Mouse (Mus musculus) hindbrain, embryonic 11.5 days (tissue): ENCODE results near the gene H60b. TPM values are rescaled to one million over a fixed set of nuclear protein-coding genes. Genes with fewer than 3 reads are reported as not detected.

Source experiments
- ATAC-seq: fragments of 200-750 bp; cut with Nextera tagmentation; 2 replicates; pipeline ENCODE4 v1.8.0; 2017; ENCODE audit warnings: mild to moderate bottlenecking, moderate TSS enrichment, moderate library complexity; ENCODE audit not compliant: low FRiP score
- DNase-seq: peaks from one replicate; pipeline ENCODE4 v3.0.0-alpha.2; 2015; ENCODE audit warnings: low spot score
- H3K27ac ChIP-seq: fragments of 300-500 bp; sonication (generic); 2 replicates; pipeline ENCODE4 v1.5.1; 2014; ENCODE audit warnings: mild to moderate bottlenecking, low read depth, low read length
- H3K27me3 ChIP-seq: fragments of 300-500 bp; sonication (generic); 2 replicates; pipeline ENCODE4 v1.6.1; 2014; ENCODE audit warnings: mild to moderate bottlenecking, low read length, moderate library complexity, mixed read lengths; ENCODE audit not compliant: control insufficient read depth, insufficient read depth
- H3K36me3 ChIP-seq: fragments of 300-500 bp; sonication (generic); 2 replicates; pipeline ENCODE4 v1.6.1; 2014; ENCODE audit warnings: mild to moderate bottlenecking, low read length, moderate library complexity, mixed read lengths; ENCODE audit not compliant: control insufficient read depth, insufficient read depth
- H3K4me1 ChIP-seq: fragments of 300-500 bp; sonication (generic); replicated peaks from 2 replicates; pipeline ENCODE4 v1.6.1; 2014; ENCODE audit warnings: low read length, mixed read lengths; ENCODE audit not compliant: control insufficient read depth, insufficient read depth
- H3K4me2 ChIP-seq: fragments of 300-500 bp; sonication (generic); replicated peaks from 2 replicates; pipeline ENCODE4 v1.6.1; 2014; ENCODE audit warnings: mild to moderate bottlenecking, low read depth, low read length
- H3K4me3 ChIP-seq: fragments of 300-500 bp; sonication (generic); 2 replicates; pipeline ENCODE4 v1.5.1; 2014; ENCODE audit warnings: low read depth, low read length
- H3K9ac ChIP-seq: fragments of 300-500 bp; sonication (generic); 2 replicates; pipeline ENCODE4 v1.6.1; 2014; ENCODE audit warnings: low read depth, low read length
- H3K9me3 ChIP-seq: fragments of 300-500 bp; sonication (generic); 2 replicates; pipeline ENCODE4 v1.6.1; 2016; ENCODE audit warnings: low read length; ENCODE audit not compliant: control insufficient read depth
- WGBS: fragments of 180-500 bp; shearing (Covaris S2); extraction: QIAGEN DNeasy Blood & Tissue Kit; methylation state at CpG from one replicate; pipeline ENCODE4 v1.1.7; 2014; 5-methylcytosine and 5-hydroxymethylcytosine counted together
- polyA plus RNA-seq: library from polyadenylated mRNA; unstranded; fragments of >200 nt; fragmentation: Nextera tagmentation; extraction: Ambion mirVana; gene quantifications from 2 replicates; pipeline ENCODE4 v1.2.1, GENCODE M21; 2014

H60b gene
- polyA plus RNA-seq, 1 experiment from 2014 or later = 2.9 TPM

- Histone ChIP-seq H3K27me3 (no peaks in the 10 kb centered on the region), H3K4me2 (no peak overlapping the region), H3K27ac (no peak overlapping the region), H3K4me3 (no peak overlapping the region), H3K36me3 (no peaks in the 10 kb centered on the region), H3K9me3 (no peaks in the 10 kb centered on the region), H3K4me1 (no peaks in the 10 kb centered on the region), H3K9ac (no peak overlapping the region)
- no peak for DNase-seq
- no peak for ATAC-seq
- 68% methylated on average over 8 of the region's 8 CpGs for WGBS
These were observed 139.5 kb downstream of the H60b start for GRCm38 (mm10) chr10:22297766-22298461.

DNA sequence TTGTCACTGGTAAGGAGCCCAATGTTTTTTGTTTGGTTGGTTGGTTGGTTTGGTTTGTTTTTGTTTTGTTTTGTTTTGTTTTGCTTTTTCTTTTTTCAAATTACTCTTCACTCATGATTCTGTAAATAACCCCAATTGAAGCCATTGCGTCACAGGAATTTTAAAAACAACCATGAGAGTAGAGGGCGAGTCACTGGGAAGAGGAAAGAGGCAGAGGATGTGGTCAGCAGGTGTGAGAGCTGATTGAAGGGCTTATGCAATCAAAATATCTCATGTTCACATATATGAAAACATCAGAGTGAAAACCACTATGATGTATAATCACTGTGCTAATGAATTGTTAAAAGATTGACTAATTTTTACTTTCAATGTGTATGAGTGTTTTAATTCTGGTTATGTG is 140.9 kb downstream of the H60b start:
- Histone ChIP-seq H3K4me2 (no peak overlapping the region), H3K9ac (no peak overlapping the region), H3K9me3 (no peaks in the 10 kb centered on the region), H3K4me1 (no peaks in the 10 kb centered on the region), H3K27ac (no peak overlapping the region), H3K27me3 (no peaks in the 10 kb centered on the region), H3K4me3 (no peak overlapping the region), H3K36me3 (no peaks in the 10 kb centered on the region)
- 81% methylated on average over 2 of the region's 2 CpGs for WGBS
- ATAC-seq = no peak
- DNase-seq = no peak

DNA sequence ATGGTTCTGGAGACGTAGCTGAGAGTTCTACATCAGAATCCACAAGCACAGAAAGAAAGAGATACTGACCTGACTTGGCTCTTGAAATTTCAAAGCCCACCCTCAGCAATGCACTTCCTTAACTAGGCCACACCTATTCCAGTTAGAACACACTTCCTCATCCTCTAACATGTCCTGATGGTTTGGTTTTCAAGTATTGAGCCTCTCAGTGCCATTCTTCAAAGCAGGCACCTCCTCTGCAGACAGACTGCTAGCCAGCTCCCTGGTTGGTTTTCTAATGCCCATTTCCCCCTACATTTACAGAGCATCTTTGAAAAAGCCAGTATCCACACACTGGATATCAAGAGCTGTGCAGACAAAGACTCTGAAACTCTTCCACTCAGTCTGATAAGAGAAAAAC is 143.3 kb downstream of the H60b start:
- no peaks in the 10 kb centered on the region for H3K4me1 ChIP-seq
- H3K4me3 ChIP-seq = no peak overlapping the region
- no peaks in the 10 kb centered on the region for H3K9me3 ChIP-seq
- no peak for ATAC-seq
- H3K27ac ChIP-seq = no peak overlapping the region
- no peak overlapping the region for H3K9ac ChIP-seq
- H3K27me3 ChIP-seq = no peaks in the 10 kb centered on the region
- no peak overlapping the region for H3K4me2 ChIP-seq
- whole genome bisulfite sequencing = 86% methylated on average over 1 of the region's 1 CpGs
- no peaks in the 10 kb centered on the region for H3K36me3 ChIP-seq
- no peak for DNase-seq

DNA sequence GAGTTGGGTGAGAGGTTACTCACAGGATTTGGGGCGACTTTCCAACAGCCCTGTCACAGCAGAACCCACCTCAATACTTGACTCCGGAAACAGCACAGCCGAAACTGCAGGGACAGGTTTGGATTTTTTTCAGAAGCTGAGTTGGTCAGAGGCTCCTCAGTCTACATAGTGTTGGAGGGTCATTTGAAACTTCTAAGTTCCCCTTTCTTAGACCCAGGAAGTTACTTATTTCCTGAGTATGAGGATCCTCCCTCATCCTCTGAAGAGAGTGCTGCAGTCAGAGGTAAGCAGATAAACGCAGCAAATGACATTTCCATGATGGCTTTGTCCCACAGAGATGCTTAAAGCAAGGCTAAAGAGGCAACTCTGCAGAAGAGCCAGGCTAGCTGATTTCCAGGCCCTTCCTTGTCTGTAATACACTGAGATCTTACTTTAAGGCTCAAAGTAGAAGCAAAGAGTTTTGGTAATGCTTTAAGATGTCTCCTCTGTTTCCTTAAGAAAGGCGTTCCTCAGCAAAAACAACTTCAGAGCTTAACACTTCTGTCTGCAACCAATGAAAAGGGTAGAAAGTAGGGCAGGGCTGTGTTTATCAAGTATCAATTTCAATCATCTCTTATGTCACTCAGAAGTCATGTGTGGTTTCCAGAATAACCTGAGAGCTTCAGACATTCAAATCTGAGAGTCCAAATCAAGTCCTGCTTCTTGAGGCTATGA is 144.1 kb downstream of the H60b start:
- H3K4me3 ChIP-seq = no peak overlapping the region
- no peaks in the 10 kb centered on the region for H3K9me3 ChIP-seq
- H3K27ac ChIP-seq = no peak overlapping the region
- ATAC-seq = no peak
- H3K4me2 ChIP-seq = no peak overlapping the region
- no peaks in the 10 kb centered on the region for H3K36me3 ChIP-seq
- WGBS = 77% methylated on average over 5 of the region's 5 CpGs
- no peak for DNase-seq
- no peaks in the 10 kb centered on the region for H3K27me3 ChIP-seq
- H3K9ac ChIP-seq = no peak overlapping the region
- no peaks in the 10 kb centered on the region for H3K4me1 ChIP-seq

- no peak overlapping the region for H3K4me2 ChIP-seq
- DNase-seq (no peak), ATAC-seq (no peak)
- no peak overlapping the region for H3K4me3 ChIP-seq
- WGBS = 89% methylated on average over 6 of the region's 6 CpGs
- H3K36me3 ChIP-seq = no peaks in the 10 kb centered on the region
- no peaks in the 10 kb centered on the region for H3K4me1 ChIP-seq
- no peak overlapping the region for H3K27ac ChIP-seq
- no peak overlapping the region for H3K9ac ChIP-seq
- H3K27me3 ChIP-seq = no peaks in the 10 kb centered on the region
- H3K9me3 ChIP-seq = no peaks in the 10 kb centered on the region
These were observed 145.3 kb downstream of the H60b start for GRCm38 (mm10) chr10:22303736-22304135.

GRCm38 (mm10) chr10:22305801-22306200 is 147.4 kb downstream of the H60b start:
- Histone ChIP-seq H3K4me3 (no peak overlapping the region), H3K9ac (no peak overlapping the region), H3K4me1 (no peaks in the 10 kb centered on the region), H3K27ac (no peak overlapping the region), H3K36me3 (no peaks in the 10 kb centered on the region), H3K27me3 (no peaks in the 10 kb centered on the region), H3K9me3 (no peaks in the 10 kb centered on the region), H3K4me2 (no peak overlapping the region)
- 85% methylated on average over 4 of the region's 4 CpGs for WGBS
- no peak for DNase-seq
- ATAC-seq = no peak

DNA sequence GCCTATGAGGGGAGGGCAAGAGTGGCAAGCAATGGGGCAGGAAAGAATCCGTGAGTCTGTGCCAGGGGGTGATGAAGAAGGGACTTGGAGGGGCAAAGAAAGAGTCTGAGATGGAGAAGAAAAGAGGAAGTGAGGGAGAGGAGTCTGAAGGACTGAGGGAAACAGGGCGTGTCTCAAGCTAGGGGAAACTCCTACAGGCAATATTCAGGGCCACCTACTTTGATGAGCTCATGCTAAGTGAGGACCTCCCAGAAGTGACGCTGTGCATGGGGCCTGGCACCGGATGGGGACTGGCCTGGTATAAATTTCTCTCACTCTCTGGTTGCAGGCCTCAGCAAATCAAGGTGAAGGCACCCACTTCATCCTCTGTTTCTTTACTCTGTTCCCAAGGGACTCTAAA is 148.1 kb downstream of the H60b start:
- Histone ChIP-seq H3K27me3 (no peaks in the 10 kb centered on the region), H3K4me2 (no peak overlapping the region), H3K9ac (no peak overlapping the region), H3K4me3 (no peak overlapping the region), H3K9me3 (no peaks in the 10 kb centered on the region), H3K4me1 (no peaks in the 10 kb centered on the region), H3K27ac (no peak overlapping the region), H3K36me3 (no peaks in the 10 kb centered on the region)
- no peak for DNase-seq
- WGBS = 54% methylated on average over 4 of the region's 4 CpGs
- no peak for ATAC-seq

- no peaks in the 10 kb centered on the region for H3K27me3 ChIP-seq
- 85% methylated on average over 1 of the region's 1 CpGs for WGBS
- DNase-seq = no peak
- no peak for ATAC-seq
- no peak overlapping the region for H3K4me3 ChIP-seq
- no peak overlapping the region for H3K4me2 ChIP-seq
- no peak overlapping the region for H3K27ac ChIP-seq
- H3K9me3 ChIP-seq = no peaks in the 10 kb centered on the region
- H3K36me3 ChIP-seq = no peaks in the 10 kb centered on the region
- no peak overlapping the region for H3K9ac ChIP-seq
- H3K4me1 ChIP-seq = no peaks in the 10 kb centered on the region
These were observed 149.8 kb downstream of the H60b start for GRCm38 (mm10) chr10:22308221-22308620.

DNA sequence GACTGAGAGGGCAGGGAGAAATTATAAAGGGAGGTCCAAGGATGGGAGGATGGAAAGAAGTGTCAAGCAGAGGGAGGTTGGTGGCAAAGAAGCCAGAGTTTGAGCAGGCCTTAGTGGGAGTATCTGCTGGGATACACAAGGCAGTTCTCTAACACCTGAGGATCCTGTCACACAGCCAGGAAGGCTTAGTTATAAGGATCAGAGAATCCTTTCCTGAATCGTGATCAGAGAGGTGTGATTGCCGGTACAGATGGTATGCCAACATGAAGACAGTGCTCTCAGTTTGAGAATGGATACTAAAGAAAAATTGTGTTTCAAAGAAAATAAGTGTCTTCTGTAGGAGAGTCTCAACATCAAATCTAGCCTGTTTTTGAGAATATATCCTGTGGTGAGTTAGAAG is 164.5 kb downstream of the H60b start:
- Histone ChIP-seq H3K9me3 (no peaks in the 10 kb centered on the region), H3K4me1 (no peaks in the 10 kb centered on the region), H3K9ac (no peak overlapping the region), H3K36me3 (no peaks in the 10 kb centered on the region), H3K27ac (no peak overlapping the region), H3K27me3 (no peaks in the 10 kb centered on the region), H3K4me3 (no peak overlapping the region), H3K4me2 (no peak overlapping the region)
- no peak for DNase-seq
- no peak for ATAC-seq
- WGBS = 94% methylated on average over 2 of the region's 2 CpGs
